Mouse (Mus musculus) kidney, postnatal 14 days (tissue): ENCODE data around the gene Tcf12.
A peak's percentile ranks its signal among the peaks of the same experiment; 100 is the strongest.

Experiments
- DNase-seq: peaks from one replicate; pipeline ENCODE4 v3.0.0; 2022; ENCODE audit warnings: mixed read lengths

Gene Tcf12

DNA sequence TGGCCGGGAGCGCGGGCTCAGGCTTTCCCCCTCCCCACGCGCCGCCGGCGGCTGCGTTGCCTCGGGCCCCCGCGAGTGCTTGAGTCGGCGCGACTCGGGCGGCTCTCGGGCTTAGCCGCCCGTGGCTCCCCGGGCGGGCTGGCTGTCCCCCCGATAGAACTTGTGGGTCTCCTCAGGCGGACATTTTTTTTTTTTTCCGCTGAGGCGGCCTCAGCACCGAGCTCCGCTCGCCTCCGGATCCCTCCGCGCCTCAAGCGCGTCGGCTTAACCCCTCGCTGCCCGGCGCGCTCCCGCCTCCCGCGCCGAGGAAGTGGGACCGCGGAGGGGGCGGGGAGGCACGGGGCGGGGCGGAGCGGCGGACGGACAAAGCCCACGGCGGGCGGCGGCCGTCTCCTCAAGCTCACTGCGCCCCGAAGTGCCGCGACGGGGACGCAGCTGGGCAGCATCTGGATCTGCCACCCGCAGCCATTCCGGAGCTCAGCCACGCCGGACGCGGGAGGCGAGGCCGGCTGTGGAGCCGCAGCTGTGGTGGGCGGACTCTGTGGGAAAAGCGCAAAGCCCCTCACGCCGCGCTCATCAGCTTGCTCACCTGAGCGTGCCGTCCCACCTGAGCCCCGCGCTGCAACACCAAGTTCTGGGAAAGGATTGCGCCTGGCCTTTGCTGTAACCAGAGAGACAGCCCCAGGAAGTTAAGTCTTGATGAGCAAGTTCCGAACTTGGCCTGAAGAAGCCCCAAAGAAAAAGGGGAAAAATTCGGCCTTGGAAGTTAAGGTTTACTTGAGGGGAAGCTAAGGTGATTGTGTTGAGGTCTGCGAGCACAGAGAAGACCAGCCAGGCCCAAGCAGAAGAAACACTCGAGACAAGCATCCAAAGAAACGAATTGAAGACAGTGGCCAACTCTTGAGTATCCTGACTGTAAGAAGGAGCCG is at the start of gene Tcf12:
Gene Tcf12 (minus strand): TSS at position 250 of the 929 bp plus-strand sequence.
- DNase-seq, result peak; percentile 94

DNA sequence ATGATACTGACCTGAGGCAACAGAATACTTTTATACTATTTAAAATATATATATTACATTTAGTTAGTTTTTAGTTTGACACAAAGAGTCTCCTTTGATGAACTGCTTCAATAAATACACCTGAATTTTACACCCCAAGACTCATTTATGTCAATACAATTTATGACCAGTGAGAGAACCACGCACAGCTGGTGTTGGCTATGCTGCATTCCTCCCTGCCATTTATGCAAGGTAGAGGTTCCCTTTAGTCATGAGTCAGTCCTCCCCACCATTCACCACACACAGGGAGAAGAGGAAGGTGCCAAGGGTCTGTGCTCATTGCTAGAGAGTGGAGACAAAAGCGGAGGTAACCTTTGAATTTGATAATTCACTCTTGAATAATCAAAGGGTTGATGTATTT is 46.7 kb upstream of the Tcf12 start:
- DNase-seq, result no peak

DNA sequence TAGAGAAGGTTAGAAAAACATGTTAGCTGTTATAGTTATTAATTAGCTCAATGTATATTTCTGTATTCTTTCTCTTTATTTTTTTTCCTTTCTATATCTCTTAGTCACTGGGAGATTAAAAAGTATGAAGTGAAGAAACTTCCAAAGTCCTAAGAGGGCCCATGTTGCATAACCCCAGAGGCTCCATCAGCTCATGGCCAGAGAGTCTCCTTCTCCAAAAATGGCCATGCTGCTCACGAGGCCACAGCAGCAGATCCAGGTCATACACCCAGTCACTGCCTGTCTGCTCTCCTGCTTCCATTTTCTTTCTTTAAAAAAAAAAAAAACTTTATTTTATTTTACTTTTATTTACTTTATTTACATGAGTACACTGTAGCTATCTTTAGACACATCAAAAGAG is 45.4 kb upstream of the Tcf12 start:
- DNase-seq, result no peak

DNA sequence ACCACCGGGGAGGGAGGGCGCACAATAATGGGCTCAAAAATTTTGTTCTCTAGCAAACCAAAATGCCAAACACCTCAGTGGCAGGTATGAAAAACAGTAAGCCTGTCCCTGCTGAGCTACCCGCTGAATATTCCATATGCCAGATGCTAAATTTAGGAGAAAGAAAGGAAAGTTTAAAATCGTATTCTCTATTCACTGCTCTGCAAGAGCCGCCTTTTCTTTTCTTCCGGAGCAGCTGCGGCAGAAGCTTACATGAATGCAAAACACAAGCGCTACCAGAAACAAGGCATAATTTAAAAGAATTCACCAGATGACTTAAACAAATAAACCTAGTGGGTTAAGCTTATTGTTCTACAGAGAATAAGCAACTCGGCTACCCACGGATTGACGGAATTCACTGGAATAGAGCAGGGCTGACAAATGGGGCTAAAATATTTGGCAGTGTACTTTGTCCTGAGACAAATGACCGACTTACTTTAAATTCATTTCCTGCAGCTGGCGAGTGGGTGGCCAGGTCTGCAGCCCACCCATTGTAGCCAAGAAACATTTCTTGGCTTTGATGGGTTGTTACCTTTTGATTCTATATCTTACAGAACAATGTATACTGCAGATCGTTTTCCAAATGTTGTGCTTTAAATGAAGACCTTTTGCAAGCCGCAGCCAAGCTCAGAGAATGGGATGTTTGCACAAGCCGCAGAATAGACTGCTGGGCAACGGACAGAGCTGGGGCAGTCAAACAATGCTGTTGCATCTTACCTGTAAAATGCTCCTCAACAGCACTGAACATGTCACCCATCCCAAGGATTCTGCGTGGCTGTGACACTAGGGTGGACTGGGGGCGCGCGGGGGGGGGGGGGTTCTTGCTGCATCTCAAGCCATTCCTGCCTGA is 43.8 kb upstream of the Tcf12 start:
- no peak for DNase-seq

DNA sequence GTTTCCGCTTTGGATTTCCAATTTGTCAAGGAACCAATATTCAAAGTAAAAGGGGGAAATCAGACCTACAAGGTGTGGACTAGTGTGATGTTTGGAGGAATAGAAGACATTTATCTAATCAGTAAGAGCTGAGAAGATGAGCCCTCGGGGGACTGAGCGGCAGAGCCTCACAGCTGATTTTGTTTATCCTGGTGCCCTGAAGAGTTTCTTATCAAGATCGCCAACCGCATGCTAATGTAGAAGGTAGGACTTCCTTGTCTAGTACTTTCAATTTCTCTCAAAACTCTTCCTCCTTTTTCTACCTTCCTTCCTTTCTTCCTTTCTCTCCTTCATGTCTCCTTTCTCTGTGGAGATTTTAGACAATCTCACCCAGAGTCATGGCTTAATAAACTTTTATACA is 32.5 kb upstream of the Tcf12 start:
- no peak for DNase-seq

DNA sequence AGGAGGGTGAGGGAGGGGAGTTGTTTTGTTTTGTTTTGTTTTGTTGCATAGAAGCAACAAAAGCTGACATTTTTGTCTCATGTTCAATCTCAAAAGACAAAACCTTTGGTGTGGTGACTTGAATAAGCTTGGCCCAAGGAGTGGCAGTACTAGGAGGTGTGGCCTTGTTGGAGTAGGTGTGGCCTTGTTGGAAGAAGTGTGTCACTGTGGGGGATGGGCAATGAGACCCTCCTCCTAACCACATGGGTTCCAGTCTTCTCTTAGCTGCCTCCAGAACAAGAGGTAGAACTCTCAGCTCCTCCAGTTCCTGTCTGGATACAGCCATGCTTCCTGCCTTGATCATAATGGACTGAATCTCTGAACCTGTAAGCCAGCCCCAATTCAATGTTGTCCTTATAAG is 26.2 kb upstream of the Tcf12 start:
- no peak for DNase-seq

DNA sequence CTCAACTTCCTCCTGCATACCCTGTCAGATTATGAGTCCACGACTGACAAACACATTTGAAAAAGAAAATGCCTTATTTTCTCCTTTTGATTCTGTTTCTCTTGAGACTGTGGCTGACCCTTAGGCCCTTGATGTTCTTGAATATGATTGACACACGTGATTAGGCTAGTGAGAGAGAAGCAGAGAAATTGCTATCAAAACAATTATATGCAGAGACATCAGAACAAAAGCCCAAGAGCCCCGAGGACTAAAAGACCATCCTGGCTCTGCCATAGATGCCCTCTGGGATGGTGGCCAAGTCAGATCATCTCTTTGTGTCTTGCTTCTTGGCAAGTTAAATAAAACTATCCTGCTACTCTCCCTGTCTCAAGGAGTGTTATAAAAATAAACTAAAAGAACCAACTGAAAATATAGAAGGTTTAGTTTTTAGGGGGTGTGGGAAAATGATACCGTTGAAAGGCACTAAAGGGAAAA is 22.1 kb upstream of the Tcf12 start:
- DNase-seq, result peak; percentile 7

DNA sequence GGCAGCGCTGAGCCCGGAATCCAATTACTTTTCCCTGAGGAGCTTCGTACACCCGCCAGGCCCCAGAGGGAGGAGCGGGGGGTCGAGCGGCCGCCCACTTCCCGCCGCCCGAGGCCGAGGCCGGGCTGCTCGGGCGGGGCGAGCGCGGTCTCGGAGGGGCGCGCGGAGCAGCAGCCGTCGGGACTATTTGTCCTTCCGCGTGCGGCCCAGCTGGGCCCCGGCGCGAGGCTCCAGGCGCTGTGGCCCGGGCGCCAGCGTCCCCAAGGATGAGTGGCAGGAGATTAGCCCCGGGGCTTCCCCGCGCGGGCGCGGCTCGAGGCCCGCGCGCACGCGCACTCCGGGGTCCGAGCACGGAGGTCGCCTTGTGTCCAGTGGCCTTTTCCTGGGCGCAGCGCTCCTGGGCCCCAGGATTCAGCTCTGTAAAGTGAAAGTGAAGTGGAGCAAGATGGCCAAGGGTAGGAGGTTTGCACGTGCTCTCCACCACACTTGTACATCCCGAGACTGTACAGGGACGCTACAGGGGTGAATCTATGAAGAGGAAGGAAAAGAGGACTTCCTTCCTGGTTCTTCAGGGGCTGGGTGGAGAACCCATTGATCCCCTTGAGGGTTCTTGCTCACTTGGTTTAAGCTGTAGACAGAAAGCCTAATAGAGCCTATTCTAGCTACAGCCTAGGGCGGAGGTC is 21.6 kb upstream of the Tcf12 start:
- peak; percentile 95 for DNase-seq

DNA sequence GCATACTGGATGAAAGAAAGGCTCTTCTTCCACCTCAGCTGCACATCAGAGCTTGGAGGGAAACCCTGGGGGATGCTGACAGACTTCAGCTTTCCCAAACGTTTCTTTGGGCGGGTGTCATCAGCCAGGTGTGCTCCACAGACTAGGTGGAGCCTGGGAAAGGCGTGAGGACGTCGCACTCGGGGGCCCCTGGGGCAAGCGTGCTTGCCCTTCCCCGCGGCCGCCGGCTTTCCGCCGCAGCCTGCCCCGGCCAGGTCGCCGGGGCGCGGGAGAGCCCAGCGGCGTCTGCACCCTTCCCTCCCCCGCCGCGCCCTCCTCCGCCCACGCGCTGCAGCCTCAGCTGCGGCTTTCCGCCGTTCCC is 21.0 kb upstream of the Tcf12 start:
- no peak for DNase-seq

DNA sequence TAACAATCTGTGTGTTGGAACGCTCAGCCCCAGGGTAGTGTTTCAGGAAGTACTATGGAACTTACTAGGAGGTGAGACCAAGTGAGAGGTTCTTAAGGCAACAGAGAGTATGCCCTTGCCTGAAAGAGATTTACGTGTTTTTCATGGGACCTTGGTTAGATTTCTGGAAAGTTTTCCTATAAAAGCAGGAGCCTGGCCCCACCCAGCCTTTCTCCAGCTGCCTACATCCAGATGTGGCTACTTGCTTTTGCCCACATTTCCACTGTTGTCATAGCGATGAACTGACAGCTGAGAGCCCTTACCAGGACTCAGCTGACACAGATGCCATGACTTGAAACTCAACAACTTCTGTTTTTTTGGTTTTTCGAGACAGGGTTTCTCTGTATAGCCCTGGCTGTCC is 18.2 kb upstream of the Tcf12 start:
- no peak for DNase-seq

DNA sequence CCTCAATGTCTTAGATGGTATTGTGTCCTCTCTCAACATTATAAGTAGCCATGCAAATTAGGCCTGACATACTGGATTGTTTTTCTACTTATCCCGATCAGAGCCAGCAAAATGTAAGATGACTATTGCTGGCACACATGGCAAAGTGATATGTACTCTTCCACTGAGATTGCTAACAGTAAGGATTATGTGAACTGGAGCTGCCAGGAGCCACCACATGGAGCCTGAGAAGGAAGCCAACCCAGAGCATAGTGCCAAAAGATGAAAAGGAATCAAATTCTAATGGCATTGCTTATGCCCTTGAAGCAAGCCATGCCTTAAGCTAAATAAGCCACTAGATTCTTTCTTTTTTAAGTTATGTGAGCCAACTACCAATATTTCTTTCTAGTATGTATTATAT is 13.8 kb upstream of the Tcf12 start:
- DNase-seq, result no peak

DNA sequence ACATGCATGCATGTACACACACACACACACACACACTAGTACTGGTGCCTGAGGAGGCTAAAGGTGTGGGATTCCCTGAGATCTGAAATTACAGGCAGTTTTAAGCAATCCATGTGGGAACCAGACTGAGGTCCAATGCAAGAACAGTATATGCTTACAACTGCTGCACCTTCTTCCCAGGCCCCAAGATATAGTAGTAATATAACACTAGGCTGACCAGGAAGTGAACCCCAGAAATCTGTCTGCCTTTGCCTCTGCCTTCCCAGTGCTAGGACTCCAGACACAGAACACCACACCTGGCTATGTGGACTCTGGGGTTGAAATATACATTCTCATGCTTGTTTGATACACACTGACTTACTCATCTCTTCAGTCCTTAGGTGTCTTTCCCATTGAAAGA is 6.8 kb upstream of the Tcf12 start:
- no peak for DNase-seq

DNA sequence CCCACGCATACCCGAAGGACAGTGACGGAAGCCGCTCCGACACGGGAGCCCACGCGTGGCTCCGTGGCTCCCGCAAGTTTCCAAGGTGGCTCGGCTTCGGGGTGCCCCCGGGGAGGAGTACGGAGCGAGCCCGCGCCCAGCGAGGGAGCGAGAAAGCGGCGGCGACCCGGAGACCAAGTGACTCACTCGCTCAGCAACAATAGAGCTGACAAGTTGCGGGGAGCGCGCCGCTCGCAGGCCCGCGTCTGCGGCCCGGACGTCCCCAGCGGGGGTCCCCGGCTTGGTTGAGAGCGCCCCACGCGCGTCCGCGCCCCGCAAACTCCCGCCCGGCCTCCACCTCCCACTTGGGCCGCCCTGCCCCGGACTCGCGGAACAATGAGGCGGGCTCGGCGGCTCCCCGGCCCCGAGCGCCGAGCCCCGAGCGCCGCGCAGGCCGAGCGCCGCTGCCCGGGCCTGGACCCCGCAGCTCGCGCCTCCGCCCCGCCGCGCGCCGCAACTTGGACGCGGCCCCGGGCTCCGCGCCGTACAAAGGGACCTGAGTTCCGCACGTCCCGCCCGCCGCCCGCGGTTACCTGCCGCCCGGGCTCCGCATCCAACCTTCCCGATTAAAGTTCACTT is 558 bp downstream of the Tcf12 start:
- peak; percentile 74 for DNase-seq

DNA sequence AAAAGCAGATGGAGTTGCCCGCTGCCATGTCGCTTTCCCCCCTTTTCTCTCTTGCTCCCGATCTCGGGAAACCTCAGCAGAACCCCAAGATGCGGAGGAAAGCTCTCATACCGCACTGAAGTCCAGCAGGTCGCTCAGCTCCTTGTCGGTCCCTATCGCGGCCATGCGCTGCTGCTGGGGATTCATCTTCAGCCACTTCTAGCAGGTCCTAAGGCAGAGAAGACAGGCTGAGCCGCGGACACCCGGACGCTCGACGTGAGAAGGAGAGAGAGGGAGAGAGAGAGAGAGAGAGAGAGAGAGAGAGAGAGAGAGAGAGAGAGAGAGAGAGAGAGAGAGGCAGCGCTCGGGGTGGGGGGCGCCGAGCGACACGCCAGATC is 1.1 kb downstream of the Tcf12 start:
- peak; percentile 50 for DNase-seq

DNA sequence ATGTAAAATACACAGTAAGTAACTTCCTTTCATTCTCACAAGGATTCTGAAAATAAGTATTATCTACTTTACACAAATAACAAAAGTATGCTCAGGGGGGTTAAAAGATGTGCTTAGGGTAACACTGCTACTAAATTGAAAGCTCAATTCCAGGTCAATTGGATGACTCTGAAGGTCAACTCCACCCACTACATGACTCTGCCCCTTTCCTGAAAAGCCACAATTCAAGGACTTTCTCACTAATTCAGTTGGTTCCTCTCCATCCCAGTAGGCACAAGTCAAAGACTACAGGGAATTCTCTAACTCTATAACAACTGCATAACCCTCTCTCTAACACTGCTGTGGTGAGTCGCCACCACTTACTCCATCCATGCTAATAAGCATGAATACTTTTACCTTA is 8.2 kb downstream of the Tcf12 start:
- DNase-seq, result no peak

DNA sequence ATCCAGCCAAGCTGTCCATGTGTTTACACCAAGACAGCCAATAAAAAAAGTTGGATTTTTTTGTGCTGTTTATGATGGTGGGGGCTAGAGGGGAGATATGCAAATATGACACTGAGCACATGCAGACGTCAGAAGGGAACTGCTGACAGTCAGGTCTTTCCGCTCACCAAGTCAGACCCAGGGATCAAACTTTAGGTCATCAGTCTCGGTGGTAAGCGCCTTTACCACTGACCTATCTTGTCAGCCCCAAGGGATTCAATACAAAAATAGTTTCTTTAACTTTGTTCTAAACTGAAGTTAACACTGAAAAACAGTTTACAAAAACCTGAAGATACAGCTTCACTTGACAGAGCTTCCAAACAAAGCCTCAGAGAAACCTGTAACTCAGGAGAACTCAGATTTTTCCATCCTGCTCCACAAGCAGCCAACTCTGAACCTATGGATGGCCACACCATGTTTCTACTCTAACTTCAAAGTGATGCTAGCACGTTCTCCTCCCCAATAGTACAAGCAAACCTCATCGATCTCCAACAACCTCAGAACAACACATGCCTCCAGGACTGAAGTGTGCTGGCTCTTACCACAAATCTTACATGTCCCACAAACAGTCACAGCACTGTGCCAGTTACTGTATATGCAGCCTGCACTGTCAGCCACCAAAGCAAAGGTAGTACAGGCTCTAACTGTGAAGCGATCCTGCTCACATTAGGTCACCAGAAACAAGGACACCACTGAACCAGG is 11.6 kb downstream of the Tcf12 start:
- no peak for DNase-seq

DNA sequence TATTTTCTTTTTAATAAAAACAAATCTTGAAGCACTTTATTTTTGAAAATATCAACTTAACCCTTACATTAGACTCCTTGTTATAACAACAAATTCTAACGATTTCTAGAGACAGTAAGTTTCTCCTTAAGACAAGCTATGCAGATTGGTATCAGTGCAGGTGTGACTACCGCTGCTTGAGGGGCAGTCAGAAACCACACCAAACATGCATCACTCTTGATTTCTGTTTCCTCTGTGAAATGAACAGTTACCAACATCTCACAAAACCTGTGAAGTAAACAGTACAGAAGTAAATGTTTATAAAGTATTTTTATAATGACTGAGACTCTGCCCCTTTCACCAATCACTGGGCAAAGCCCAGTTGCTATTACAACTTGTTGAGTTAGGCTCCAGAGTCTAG is 13.6 kb downstream of the Tcf12 start:
- no peak for DNase-seq

DNA sequence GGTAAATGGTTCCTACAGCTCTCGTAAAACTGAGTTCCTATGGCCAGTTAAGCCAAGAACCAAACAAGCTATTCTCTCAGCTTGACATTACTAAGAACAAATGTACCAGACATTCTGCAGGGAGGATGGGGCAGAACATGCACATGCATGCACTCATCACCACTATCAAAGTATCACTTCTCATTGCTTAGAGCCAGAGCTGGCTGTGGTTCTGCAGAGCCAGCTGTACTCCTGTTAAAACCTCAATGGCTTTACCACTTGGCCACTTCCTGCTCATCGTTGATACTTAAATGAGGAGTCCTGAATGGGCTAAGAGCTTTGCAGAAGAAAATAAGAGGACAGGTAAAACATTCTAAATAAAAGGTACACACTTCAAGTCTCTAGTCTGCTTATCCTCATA is 14.6 kb downstream of the Tcf12 start:
- DNase-seq, result no peak

DNA sequence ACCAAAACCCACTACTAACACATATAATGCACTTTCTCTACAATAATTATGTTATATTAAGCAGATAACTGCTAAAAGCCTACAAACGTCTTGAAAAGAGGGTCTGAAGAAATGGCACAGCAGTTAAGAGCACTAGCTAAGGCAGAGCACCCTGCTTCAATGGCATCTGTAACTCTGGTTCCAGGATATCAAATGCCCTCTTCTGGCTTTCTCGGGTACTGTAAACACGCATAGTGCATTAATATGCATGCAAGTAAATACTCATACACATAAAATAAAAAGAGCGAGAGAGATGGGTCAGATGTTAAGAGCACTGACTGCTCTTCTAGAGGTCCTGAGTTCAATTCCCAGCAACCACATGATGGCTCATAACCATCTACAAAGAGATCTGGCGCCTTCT is 17.0 kb downstream of the Tcf12 start:
- DNase-seq, result no peak

DNA sequence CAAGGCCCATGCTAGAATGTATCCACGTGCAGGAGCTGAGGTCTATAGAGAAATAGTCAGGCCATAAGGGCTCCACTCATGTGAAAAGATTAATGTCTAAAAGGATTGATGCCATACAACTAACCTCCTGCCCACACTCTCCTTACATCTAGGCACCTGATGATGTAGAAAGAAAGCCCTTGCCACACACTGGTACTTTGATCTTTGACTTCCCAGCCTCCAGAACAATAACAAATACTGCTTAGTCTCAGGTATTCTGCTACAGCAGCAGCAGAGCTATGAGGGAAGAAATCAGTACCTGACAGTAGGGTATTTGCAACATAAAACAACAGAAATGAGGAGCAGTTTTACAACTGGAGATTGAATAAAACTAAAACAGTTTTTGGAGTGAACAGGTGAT is 19.5 kb downstream of the Tcf12 start:
- no peak for DNase-seq

DNA sequence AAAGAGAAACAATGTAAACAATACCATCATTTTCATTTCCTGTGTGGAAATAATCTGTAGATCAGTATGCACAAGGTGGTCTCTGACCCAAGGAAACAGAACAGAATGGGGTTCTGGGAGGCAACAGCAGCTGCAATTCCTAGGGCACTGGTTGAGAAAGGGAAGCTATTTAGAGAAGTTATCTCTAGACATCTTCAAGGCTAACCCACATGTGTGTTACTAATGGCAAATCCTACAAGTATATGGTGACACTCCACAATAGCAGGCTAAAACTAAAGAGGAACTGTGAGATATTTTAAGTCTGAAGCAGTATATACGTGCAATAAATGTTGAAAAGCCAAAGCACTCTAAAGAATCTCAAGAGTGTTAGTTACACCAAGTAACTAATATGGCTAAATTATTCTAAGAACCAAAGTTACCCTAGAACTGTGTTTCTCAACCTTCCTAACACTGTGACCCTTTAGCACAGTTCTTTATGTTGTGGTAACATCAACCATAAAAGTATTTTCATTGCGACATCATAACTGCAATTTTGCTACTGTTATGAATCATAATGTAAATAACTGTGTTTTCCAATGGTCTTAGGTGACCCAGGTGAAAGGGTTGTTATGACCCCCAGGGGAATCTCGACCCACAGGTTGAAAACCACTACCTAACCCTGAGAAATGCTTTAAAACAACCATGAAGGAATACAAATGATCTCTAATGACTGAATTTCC is 22.6 kb downstream of the Tcf12 start:
- no peak for DNase-seq
